Mouse (Mus musculus) CH12.LX (cell line): ENCODE data around the gene Rps19bp1. TPM values are rescaled to one million over a fixed set of nuclear protein-coding genes. Genes with fewer than 3 reads are reported as not detected.

Experiments used
- DNase-seq: peaks from one replicate; pipeline ENCODE4 v3.0.0-alpha.2; 2013; ENCODE audit errors: extremely low read depth
- H3K27ac ChIP-seq: 2 replicates; pipeline ENCODE4 v1.5.1; 2012; ENCODE audit warnings: low read depth, mild to moderate bottlenecking, control low read depth, moderate library complexity; ENCODE audit not compliant: insufficient read depth
- H3K27me3 ChIP-seq: replicated peaks from 2 replicates; pipeline ENCODE3; 2012; ENCODE audit warnings: inconsistent platforms
- H3K36me3 ChIP-seq, 2 experiments: replicated peaks in 1 of 2; 2 replicates each; pipeline versions ENCODE3 to v1.6.1; 2012; ENCODE audit warnings: inconsistent platforms in 1 of 2, low read length in 1 of 2, mild to moderate bottlenecking in 1 of 2, mixed read lengths in 1 of 2, moderate library complexity in 1 of 2; ENCODE audit not compliant: control insufficient read depth in 1 of 2, insufficient read depth in 1 of 2
- H3K4me1 ChIP-seq, 2 experiments: 2 replicates each; pipeline ENCODE4 v1.6.1; 2012; ENCODE audit warnings: inconsistent platforms in 1 of 2, moderate library complexity in 1 of 2; ENCODE audit not compliant: insufficient read depth in 2 of 2, control insufficient read depth in 1 of 2
- H3K4me2 ChIP-seq: 2 replicates; pipeline ENCODE4 v1.6.1; 2012; ENCODE audit warnings: low read depth, mild to moderate bottlenecking, control low read depth; ENCODE audit not compliant: poor library complexity, insufficient read depth, severe bottlenecking
- H3K4me3 ChIP-seq, 3 experiments: fragments of 150-350 bp in 1 of 3; sonication (generic) in 1 of 3; replicated peaks in 1 of 3; 2 replicates each; pipeline versions ENCODE3 to v1.5.1; 2011 to 2012; ENCODE audit warnings: low read depth in 2 of 3, low read length in 2 of 3, mild to moderate bottlenecking in 2 of 3, moderate library complexity in 2 of 3, control low read depth in 1 of 3, improper control_type of control experiment in 1 of 3, inconsistent platforms in 1 of 3, mixed read lengths in 1 of 3; ENCODE audit not compliant: poor library complexity in 1 of 3
- H3K79me2 ChIP-seq: replicated peaks from 2 replicates; pipeline ENCODE4 v1.6.1; 2012; ENCODE audit warnings: mild to moderate bottlenecking, moderate library complexity; ENCODE audit not compliant: control insufficient read depth, poor library complexity, insufficient read depth, severe bottlenecking; ENCODE audit errors: extremely low read depth
- H3K9ac ChIP-seq: 2 replicates; pipeline ENCODE4 v1.6.1; 2012; ENCODE audit warnings: low read depth, mild to moderate bottlenecking, control low read depth, moderate library complexity; ENCODE audit not compliant: insufficient read depth
- H3K9me3 ChIP-seq: replicated peaks from 2 replicates; pipeline ENCODE3; 2012; ENCODE audit warnings: low read length, inconsistent platforms, mixed read lengths
- BHLHE40 ChIP-seq: IDR thresholded peaks from 2 replicates; pipeline ENCODE4 v1.6.1; 2011; ENCODE audit warnings: mild to moderate bottlenecking, low read depth, low read length, improper control_type of control experiment
- CHD2 ChIP-seq: IDR thresholded peaks from 2 replicates; pipeline ENCODE4 v1.6.1; 2011; ENCODE audit warnings: low read length, improper control_type of control experiment
- CTCF ChIP-seq, 2 experiments: IDR thresholded peaks in 1 of 2; conservative IDR thresholded peaks in 1 of 2; 2 replicates each; pipeline ENCODE4 v1.5.1; 2011 to 2012; ENCODE audit warnings: low read depth in 2 of 2, low read length in 2 of 2, improper control_type of control experiment in 1 of 2, inconsistent platforms in 1 of 2, mild to moderate bottlenecking in 1 of 2, moderate library complexity in 1 of 2
- ELF1 ChIP-seq: IDR thresholded peaks from 2 replicates; pipeline ENCODE4 v1.6.1; 2014; ENCODE audit warnings: low read depth, mild to moderate bottlenecking, inconsistent platforms, low read length, improper control_type of control experiment
- EP300 ChIP-seq: IDR thresholded peaks from 2 replicates; pipeline ENCODE4 v1.6.1; 2011; ENCODE audit warnings: low read length, improper control_type of control experiment
- ETS1 ChIP-seq: conservative IDR thresholded peaks from 2 replicates; pipeline ENCODE4 v1.6.1; 2012; ENCODE audit warnings: low read depth, mild to moderate bottlenecking, inconsistent platforms, low read length, improper control_type of control experiment, moderate library complexity
- GABPA ChIP-seq: IDR thresholded peaks from 2 replicates; pipeline ENCODE4 v1.6.1; 2012; ENCODE audit warnings: low read depth, low read length, improper control_type of control experiment, inconsistent platforms; ENCODE audit not compliant: insufficient replicate concordance
- HCFC1 ChIP-seq: IDR thresholded peaks from 2 replicates; pipeline ENCODE4 v1.6.1; 2012; ENCODE audit warnings: low read depth, mild to moderate bottlenecking, inconsistent platforms, low read length, improper control_type of control experiment
- IRF4 ChIP-seq: IDR thresholded peaks from 2 replicates; pipeline ENCODE4 v1.6.1; 2014; ENCODE audit warnings: low read depth, mild to moderate bottlenecking, inconsistent platforms, low read length, improper control_type of control experiment
- JUN ChIP-seq: IDR thresholded peaks from 2 replicates; pipeline ENCODE4 v1.6.1; 2011; ENCODE audit warnings: low read depth, mild to moderate bottlenecking, low read length, improper control_type of control experiment, moderate library complexity; ENCODE audit not compliant: insufficient read depth
- KAT2A ChIP-seq: IDR thresholded peaks from 2 replicates; pipeline ENCODE4 v1.6.1; 2012; ENCODE audit warnings: low read length, improper control_type of control experiment, inconsistent platforms; ENCODE audit not compliant: insufficient replicate concordance
- MAFK ChIP-seq: IDR thresholded peaks from 2 replicates; pipeline ENCODE4 v1.6.1; 2011; ENCODE audit warnings: low read length, improper control_type of control experiment; ENCODE audit not compliant: insufficient replicate concordance
- MAX ChIP-seq: IDR thresholded peaks from 2 replicates; pipeline ENCODE4 v1.6.1; 2011; ENCODE audit warnings: low read length, improper control_type of control experiment
- MAZ ChIP-seq: IDR thresholded peaks from 2 replicates; pipeline ENCODE4 v1.6.1; 2012; ENCODE audit warnings: low read depth, mild to moderate bottlenecking, inconsistent platforms, low read length, improper control_type of control experiment, moderate library complexity
- MEF2A ChIP-seq: IDR thresholded peaks from 2 replicates; pipeline ENCODE4 v1.6.1; 2014; ENCODE audit warnings: low read depth, mild to moderate bottlenecking, inconsistent platforms, low read length, improper control_type of control experiment, borderline replicate concordance
- MXI1 ChIP-seq: IDR thresholded peaks from 2 replicates; pipeline ENCODE4 v1.6.1; 2011; ENCODE audit warnings: mild to moderate bottlenecking, low read depth, low read length, improper control_type of control experiment
- MYC ChIP-seq: IDR thresholded peaks from 2 replicates; pipeline ENCODE4 v1.6.1; 2011; ENCODE audit warnings: low read depth, mild to moderate bottlenecking, improper control_type of control experiment, low read length
- NELFE ChIP-seq: IDR thresholded peaks from 2 replicates; pipeline ENCODE4 v1.6.1; 2011; ENCODE audit warnings: low read depth, low read length, improper control_type of control experiment
- NRF1 ChIP-seq: IDR thresholded peaks from 2 replicates; pipeline ENCODE4 v1.6.1; 2014; ENCODE audit warnings: low read depth, mild to moderate bottlenecking, inconsistent platforms, low read length, improper control_type of control experiment, moderate library complexity
- PAX5 ChIP-seq: IDR thresholded peaks from 2 replicates; pipeline ENCODE4 v1.6.1; 2012; ENCODE audit warnings: low read length, inconsistent platforms, mixed read lengths
- POLR2A ChIP-seq: IDR thresholded peaks from 2 replicates; pipeline ENCODE4 v1.6.1; 2011; ENCODE audit warnings: low read depth, mild to moderate bottlenecking, improper control_type of control experiment, low read length
- SIN3A ChIP-seq: IDR thresholded peaks from 2 replicates; pipeline ENCODE4 v1.6.1; 2012; ENCODE audit warnings: low read length, improper control_type of control experiment, inconsistent platforms
- SMC3 ChIP-seq: IDR thresholded peaks from 2 replicates; pipeline ENCODE4 v1.6.1; 2011; ENCODE audit warnings: low read depth, low read length, improper control_type of control experiment
- TBP ChIP-seq: conservative IDR thresholded peaks from 2 replicates; pipeline ENCODE4 v1.6.1; 2011; ENCODE audit warnings: low read depth, low read length, improper control_type of control experiment
- TCF12 ChIP-seq: IDR thresholded peaks from 2 replicates; pipeline ENCODE4 v1.6.1; 2014; ENCODE audit warnings: low read depth, mild to moderate bottlenecking, inconsistent platforms, low read length, improper control_type of control experiment
- UBTF ChIP-seq: IDR thresholded peaks from 2 replicates; pipeline ENCODE4 v1.6.1; 2012; ENCODE audit warnings: low read depth, mild to moderate bottlenecking, inconsistent platforms, low read length, improper control_type of control experiment, moderate library complexity
- ZKSCAN1 ChIP-seq: IDR thresholded peaks from 2 replicates; pipeline ENCODE4 v1.6.1; 2012; ENCODE audit warnings: low read depth, inconsistent platforms, low read length, improper control_type of control experiment, borderline replicate concordance
- ZNF384 ChIP-seq: IDR thresholded peaks from 2 replicates; pipeline ENCODE4 v1.6.1; 2012; ENCODE audit warnings: low read depth, low read length, improper control_type of control experiment, inconsistent platforms
- dilution Hi-C: fragments of 300-500 bp; cut with MboI; formaldehyde crosslinking; loops from 2 replicates; pipeline ENCODE4 v1.14.3; 2020; ENCODE audit warnings: low sequenced_read_pairs; ENCODE audit not compliant: extremely low pct_unique_long_range_greater_than_20kb, extremely low pct_ligation_motif_present
- in situ Hi-C: fragments of 300-500 bp; cut with MboI; formaldehyde crosslinking; loops from 3 replicates; pipeline ENCODE4 v1.14.3; 2019; ENCODE audit warnings: low sequenced_read_pairs, low pct_ligation_motif_present, low pct_unique_long_range_greater_than_20kb, mixed read lengths
- polyA plus RNA-seq: library from polyadenylated mRNA; unstranded; fragments of >175 nt; gene quantifications from 2 replicates; pipeline ENCODE4 v1.2.1, GENCODE M21; 2012; ENCODE audit warnings: low read depth; ENCODE audit not compliant: insufficient read length
- total RNA-seq, 2 experiments: library from RNA; depleted of rRNA; stranded (reverse); fragments of 300-350 nt in 1 of 2; fragments of >200 nt in 1 of 2; gene quantifications; 2 replicates each; pipeline ENCODE4 v1.2.3; 2012 to 2014

Gene Rps19bp1
- total and polyA plus RNA-seq, 3 experiments = 47.1 to 91.2 (median 63.3) TPM

GRCm38 (mm10) chr15:80219211-80219610 is 44.9 kb downstream of the Rps19bp1 start:
- Histone ChIP-seq H3K4me1 (peaks cover 10 to 34% of the 10 kb centered on the region in 2 experiments), H3K36me3 (peaks cover 0 to 1% of the 10 kb centered on the region in 2 experiments), H3K27me3 (peaks cover 7% of the 10 kb centered on the region), H3K4me2 (peak overlapping the region; percentile 75), H3K4me3 (peak overlapping the region; percentile 49 to 61 (median 49)), H3K9me3 (no peaks in the 10 kb centered on the region), H3K27ac (peak overlapping the region; percentile 93), H3K9ac (peak overlapping the region; percentile 77), H3K79me2 (no peaks in the 10 kb centered on the region)
- TF ChIP-seq PAX5 (no peak), JUN (peak; percentile 36; the same call in 1 of the 2 replicates), ZKSCAN1 (no peak), CTCF (conservative IDR thresholded peaks at IDR 0.05 in 1 of 2, IDR thresholded peaks at IDR 0.05 in 1 of 2; ENCODE audit: low read depth in 2 of 2, low read length in 2 of 2) (no peak), MEF2A (peak; percentile 67; the same call in 1 of the 2 replicates), MAFK (peak; percentile 52; the same call in 1 of the 2 replicates), UBTF (no peak), KAT2A (0 out of 2 replicates have a peak, but pooled peaks have one; percentile 38), HCFC1 (peak; percentile 53), TCF12 (peak; percentile 88), ZNF384 (no peak), NELFE (peak; percentile 88), MXI1 (peak; percentile 73; the same call in 1 of the 2 replicates), EP300 (peak; percentile 80), MYC (peak; percentile 84), SIN3A (no peak; the same call in none of the 2 replicates), IRF4 (peak; percentile 78; the same call in 1 of the 2 replicates), CHD2 (peak; percentile 92), ELF1 (peak; percentile 68), SMC3 (no peak), ETS1 (peak; percentile 89), TBP (peak; percentile 77; the same call in 1 of the 2 replicates), MAX (peak; percentile 67; the same call in 1 of the 2 replicates), MAZ (no peak), POLR2A (peak; percentile 72), GABPA (no peak), NRF1 (peak; percentile 99), BHLHE40 (peak; percentile 94)
- in situ Hi-C loops (loop anchor here (5.0 kb wide), 1 partner anchor 38 kb away; the partner anchor contains the start of gene Atf4), dilution Hi-C loops (no loop called here)
- DNase-seq = peak; percentile 96
